Mouse (Mus musculus) lung, postnatal 0 days (tissue): ENCODE measurements at regions not wholly inside any gene's neighbourhood (a gene's known extent, or its start where the extent isn't known, plus 50 kb on each side); places are given as distances from the start of the nearest gene placed in this dataset.

Experiments
- CTCF ChIP-seq: IDR thresholded peaks from 2 replicates; pipeline ENCODE4 v1.5.1; 2016; ENCODE audit warnings: antibody characterized with exemption, mild to moderate bottlenecking
- EP300 ChIP-seq: IDR thresholded peaks from 2 replicates; pipeline ENCODE4 v1.6.1; 2016; ENCODE audit warnings: antibody characterized with exemption, mild to moderate bottlenecking, control low read depth

DNA sequence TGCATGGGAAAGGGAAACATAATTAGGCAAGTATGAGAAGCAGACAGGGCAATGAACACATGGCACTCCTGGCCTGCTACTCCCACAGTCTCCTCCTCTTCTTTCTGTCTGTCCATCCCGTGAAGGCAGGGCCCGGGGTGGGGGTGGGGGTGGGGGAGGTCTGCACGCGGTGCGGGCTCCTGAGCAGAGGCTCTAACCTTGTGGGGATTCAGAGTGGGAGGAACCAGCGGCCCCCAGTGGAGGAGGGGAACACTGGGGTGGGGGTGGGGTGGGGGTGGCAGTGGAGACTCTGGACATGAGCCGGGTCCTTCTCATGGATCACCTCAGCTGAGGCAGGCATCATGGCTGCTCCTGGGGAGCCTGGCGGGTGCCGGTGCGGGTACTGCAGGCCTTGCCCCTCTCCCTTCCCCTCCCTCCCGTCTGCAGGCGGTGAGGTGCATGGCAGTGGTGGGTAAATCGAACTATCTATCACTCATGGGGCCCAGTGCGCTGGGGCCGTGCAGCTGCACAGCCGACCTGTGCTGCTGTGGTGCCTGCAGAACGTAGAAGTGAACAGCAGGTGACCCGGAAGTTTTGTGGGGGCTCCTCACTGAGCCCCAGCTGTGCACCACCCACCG, 120.9 kb upstream of the Stxbp6 start:
- no peak for TF ChIP-seq CTCF
- no peak for TF ChIP-seq EP300
